Mouse (Mus musculus): ENCODE results near the gene Basp1.

GRCm38 (mm10) chr15:25413378-25413901 is at the start of gene Basp1:
- TF ChIP-seq CTCF (IDR thresholded peaks at IDR 0.05; ENCODE audit: control insufficient read depth, insufficient read depth, insufficient read length), result no peak
- no peak for TF ChIP-seq CEBPB (IDR thresholded peaks at IDR 0.05; ENCODE audit: low read depth)
